ENCODE assay signal across 10 mouse cellular contexts in the genomic region with DNA sequence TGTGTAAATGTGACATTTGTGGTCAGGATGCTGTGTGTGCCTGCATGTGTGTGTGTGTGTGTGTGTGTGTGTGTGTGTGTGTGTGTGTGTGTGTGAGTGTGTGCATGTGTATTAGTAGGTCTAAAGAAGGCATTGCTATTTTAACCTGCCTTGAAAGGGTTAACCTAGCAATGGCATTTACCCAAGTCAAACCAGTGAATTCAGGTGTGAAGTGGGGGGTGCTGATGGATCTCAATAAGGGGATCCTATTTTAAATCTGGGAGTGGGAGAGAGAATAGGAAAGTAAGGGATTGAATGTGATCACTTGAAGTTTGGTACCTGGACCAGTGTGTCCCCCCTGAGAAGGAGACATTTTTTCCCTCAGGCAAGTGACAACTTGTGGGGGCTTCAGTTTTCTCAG. TPM values are rescaled to one million over a fixed set of nuclear protein-coding genes. Genes with fewer than 3 reads are reported as not detected.
DNase-seq lines count a peak whose midpoint lies in the region; ATAC-seq and TF ChIP-seq lines count a peak whose summit lies in the region.
"Had no signal": no experiment of that assay in that cellular context is flagged by ENCODE, and none has a peak within 500 bp of the region (broad histone marks: within the 10 kb centered on the region; RNA-seq: fewer than 3 reads in every experiment).

No protein-coding gene starts in this region.

- H3K4me2 ChIP-seq in heart, embryonic 12.5 days, result peak overlapping the region; percentile 96
- peak overlapping the region; percentile 59 for H3K4me2 ChIP-seq in lung, embryonic 16.5 days (ENCODE audit: low read depth, low read length)
- H3K4me2 ChIP-seq in limb, embryonic 13.5 days (replicated peaks), result peak overlapping the region; percentile 82
- H3K4me2 ChIP-seq in stomach, embryonic 16.5 days (ENCODE audit: low read depth, low read length), result peak overlapping the region; percentile 83

- H3K27me3 ChIP-seq in heart, embryonic 12.5 days (replicated peaks), result peaks cover 6% of the 10 kb centered on the region; the same call in 1 of the 2 replicates
- no peaks in the 10 kb centered on the region for H3K27me3 ChIP-seq in lung, embryonic 16.5 days (ENCODE audit: control insufficient read depth, insufficient read depth, low read depth, low read length)
- no peaks in the 10 kb centered on the region for H3K27me3 ChIP-seq in limb, embryonic 13.5 days
- no peaks in the 10 kb centered on the region for H3K27me3 ChIP-seq in stomach, embryonic 16.5 days (ENCODE audit: control insufficient read depth, insufficient read depth, low read length)

- no peaks in the 10 kb centered on the region for H3K36me3 ChIP-seq in heart, embryonic 12.5 days
- H3K36me3 ChIP-seq in lung, embryonic 16.5 days (ENCODE audit: control insufficient read depth, insufficient read depth, low read length), result no peaks in the 10 kb centered on the region
- H3K36me3 ChIP-seq in limb, embryonic 13.5 days, result no peaks in the 10 kb centered on the region
- H3K36me3 ChIP-seq in stomach, embryonic 16.5 days (ENCODE audit: control insufficient read depth, insufficient read depth, low read length), result no peaks in the 10 kb centered on the region

- H3K4me3 ChIP-seq in heart, embryonic 12.5 days, result peak overlapping the region; percentile 53; the same call in 1 of the 2 replicates
- peak overlapping the region; percentile 41 for H3K4me3 ChIP-seq in lung, embryonic 16.5 days (ENCODE audit: low read length)
- no peak overlapping the region for H3K4me3 ChIP-seq in lung, adult 2 months (replicated peaks; ENCODE audit: extremely low read depth, low read depth, low read length)
- peak overlapping the region; percentile 41 for H3K4me3 ChIP-seq in limb, embryonic 13.5 days
- no peak overlapping the region; the same call in 1 of the 2 replicates for H3K4me3 ChIP-seq in stomach, embryonic 16.5 days (replicated peaks; ENCODE audit: low read length)

- ATAC-seq in heart, embryonic 12.5 days (ENCODE audit: insufficient number of reproducible peaks, low FRiP score), result 0 out of 2 replicates have a peak, but pooled peaks have one; percentile 6
- no peak for ATAC-seq in lung, embryonic 16.5 days (ENCODE audit: low read depth)
- no peak for ATAC-seq in limb, embryonic 13.5 days (ENCODE audit: low FRiP score, low read depth)
- no peak for ATAC-seq in stomach, embryonic 16.5 days (ENCODE audit: insufficient read depth, low FRiP score)

- TF ChIP-seq POLR2A in lung, adult 2 months (IDR thresholded peaks at IDR 0.05; ENCODE audit: borderline replicate concordance, extremely low read depth, low read depth, low read length), result no peak

- TF ChIP-seq CTCF in lung, adult 2 months (IDR thresholded peaks at IDR 0.05; ENCODE audit: insufficient read depth, low read length), result no peak

- peaks cover 11% of the 10 kb centered on the region for H3K4me1 ChIP-seq in heart, embryonic 12.5 days (replicated peaks)
- H3K4me1 ChIP-seq in lung, embryonic 16.5 days (replicated peaks; ENCODE audit: control insufficient read depth, insufficient read depth, low read length), result peaks cover 7% of the 10 kb centered on the region
- no peaks in the 10 kb centered on the region for H3K4me1 ChIP-seq in lung, adult 2 months (ENCODE audit: control insufficient read depth, insufficient read depth, low read length)
- H3K4me1 ChIP-seq in limb, embryonic 13.5 days, result peaks cover 23% of the 10 kb centered on the region
- peaks cover 4% of the 10 kb centered on the region; the same call in 1 of the 2 replicates for H3K4me1 ChIP-seq in stomach, embryonic 16.5 days (ENCODE audit: control insufficient read depth, insufficient read depth, low read length)

- peak overlapping the region; percentile 68; the same call in 1 of the 2 replicates for H3K9ac ChIP-seq in heart, embryonic 12.5 days
- no peak overlapping the region for H3K9ac ChIP-seq in lung, embryonic 16.5 days (ENCODE audit: low read length)
- no peak overlapping the region for H3K9ac ChIP-seq in limb, embryonic 13.5 days
- H3K9ac ChIP-seq in stomach, embryonic 16.5 days (ENCODE audit: low read length), result no peak overlapping the region

- no peak overlapping the region for H3K27ac ChIP-seq in heart, embryonic 12.5 days (ENCODE audit: poor library complexity, severe bottlenecking)
- no peak overlapping the region for H3K27ac ChIP-seq in lung, embryonic 16.5 days (ENCODE audit: low read length)
- no peak overlapping the region for H3K27ac ChIP-seq in limb, embryonic 13.5 days
- no peak overlapping the region for H3K27ac ChIP-seq in stomach, embryonic 16.5 days (ENCODE audit: low read length)

- DNase-seq in heart, postnatal 4 days, result no peak
- DNase-seq in lung, adult 2 months, result no peak
- DNase-seq in layer of hippocampus, adult 18-20 months (ENCODE audit: low spot score in 2 of 2), result no peak
- no peak for DNase-seq in cerebellum, adult 11-12 months

- H3K9me3 ChIP-seq in heart, embryonic 12.5 days (replicated peaks), result 0 out of 2 replicates have a peak, but pooled peaks cover 3% of the 10 kb centered on the region
- H3K9me3 ChIP-seq in lung, embryonic 16.5 days (ENCODE audit: control insufficient read depth, low read length), result no peaks in the 10 kb centered on the region
- H3K9me3 ChIP-seq in limb, embryonic 13.5 days, result no peaks in the 10 kb centered on the region
- H3K9me3 ChIP-seq in stomach, embryonic 16.5 days (replicated peaks; ENCODE audit: control insufficient read depth, low read length), result no peaks in the 10 kb centered on the region

RNA-seq across cellular contexts. Expression of gene Slc35f1, which starts 13.4 kb away (rescaled TPM):
- 1.6 and 1.9 TPM in 2 replicates for polyA plus RNA-seq in heart, embryonic 12.5 days (2016; fragmentation: Nextera tagmentation; extraction: Ambion mirVana)
- total RNA-seq in heart, postnatal 4 days (2021), result 1 to 10 TPM; 1.5 to 1.8 TPM
- 0.93 and 1.1 TPM in 2 replicates for polyA plus RNA-seq in lung, embryonic 16.5 days (2015; fragmentation: Nextera tagmentation; extraction: Ambion mirVana)
- 0.06 and 0.27 TPM in 2 replicates for polyA plus RNA-seq in lung, adult 2 months (2012; rRNA removed)
- 4.5 and 4.6 TPM in 2 replicates for polyA plus RNA-seq in limb, embryonic 13.5 days (2015; fragmentation: Nextera tagmentation; extraction: Ambion mirVana)
- polyA plus RNA-seq in stomach, embryonic 16.5 days (2015; fragmentation: Nextera tagmentation; extraction: Ambion mirVana), result 2.3 and 2.6 TPM in 2 replicates
- 10 to 100 TPM; 30.1 to 35.4 TPM for total RNA-seq in layer of hippocampus, adult 18-20 months (2021)
- total RNA-seq: hematopoietic stem cell, adult 5-6 weeks had no signal
- polyA plus RNA-seq: C2C12 had no signal

Comparison
In these comparisons a context has a peak if more than half of its experiments do, and no peak if none do; other contexts are left out.
1. H3K4me3 ChIP-seq: peak in heart, embryonic 12.5 days (single experiment), lung, embryonic 16.5 days (single experiment) and limb, embryonic 13.5 days (single experiment); none in lung, adult 2 months (single experiment) and stomach, embryonic 16.5 days (single experiment).
2. Peak in every context shown above with its lines, with median percentiles within 50 percentile points of each other: H3K4me2 ChIP-seq.